Mouse (Mus musculus): ENCODE data around the gene Armc2. TPM values are rescaled to one million over a fixed set of nuclear protein-coding genes. Genes with fewer than 3 reads are reported as not detected.
"Not testable (repeated sequence)": the region's sequence is repeated elsewhere in the genome, so short reads cannot be mapped to it uniquely, and the experiment has no call there.

Armc2 gene
- polyA plus RNA-seq, 1 experiment from 2014 or later = 12.5 TPM

DNA sequence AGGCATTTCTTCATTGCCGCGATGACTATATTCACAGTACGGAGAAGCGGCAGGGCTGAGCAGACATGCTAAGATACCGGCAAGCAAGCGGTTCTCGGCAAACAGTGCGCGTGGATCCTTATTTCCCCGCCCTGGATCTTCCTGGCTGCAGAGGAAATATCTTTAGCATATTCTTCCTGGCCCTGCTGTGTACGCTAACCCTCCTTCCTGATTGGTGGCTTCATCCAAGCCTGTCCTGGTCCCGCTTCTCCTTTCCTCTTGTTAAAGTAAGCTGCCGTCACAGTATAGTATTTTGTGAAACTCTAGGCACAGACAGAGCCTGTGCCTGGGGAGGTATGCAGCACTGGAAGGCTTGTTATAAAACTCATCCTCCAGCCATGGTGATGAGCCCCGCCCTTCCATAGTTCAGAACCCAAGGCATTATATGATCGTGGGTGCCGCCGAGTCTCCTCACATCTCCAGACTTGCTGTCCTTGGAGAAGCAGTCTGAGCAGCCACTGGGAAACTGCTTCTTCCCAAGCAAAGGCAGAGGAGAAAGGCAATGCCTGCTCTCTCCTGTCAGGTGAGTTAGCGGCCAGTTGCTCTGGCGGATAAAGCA, 59.5 kb downstream of the Armc2 start:
- WGBS = 92% methylated on average over 19 of the region's 19 CpGs
- H3K36me3 ChIP-seq = no peaks in the 10 kb centered on the region

DNA sequence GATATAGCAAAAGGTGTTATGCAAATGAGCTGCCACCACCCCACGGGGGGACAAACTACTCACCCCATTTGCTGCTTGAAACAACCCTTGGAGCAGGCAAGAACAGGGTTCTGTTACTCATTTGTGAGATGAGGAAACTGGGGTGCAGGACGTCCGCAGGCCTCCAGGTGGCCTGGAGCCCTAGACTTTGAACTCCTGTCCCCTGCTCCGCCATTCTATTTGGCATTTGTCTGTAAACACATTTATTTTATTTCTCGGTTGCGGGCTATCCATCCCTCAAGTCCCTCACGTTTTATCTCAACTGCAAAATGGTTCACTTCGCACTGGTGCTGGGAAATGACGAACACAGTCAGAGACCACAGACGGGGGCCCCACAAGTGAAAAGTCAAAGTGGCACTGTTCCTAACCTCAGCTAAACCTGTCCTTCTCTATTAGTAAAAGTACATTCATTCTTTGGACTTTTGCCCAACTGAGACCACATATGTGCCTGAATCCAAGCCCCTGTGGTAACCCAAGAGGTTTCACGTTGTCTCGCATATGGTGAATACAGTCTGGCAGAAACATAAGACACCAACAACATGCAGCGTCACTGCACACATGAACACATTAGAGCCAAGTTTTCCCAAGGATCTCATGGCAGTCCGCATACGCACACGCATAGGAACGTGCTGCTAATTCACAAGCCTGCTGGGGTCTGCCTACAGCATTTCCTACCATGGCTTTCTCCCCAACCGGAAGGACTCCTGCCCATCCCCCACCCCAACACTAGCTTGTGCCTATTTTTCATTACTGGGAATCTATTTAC, 60.6 kb downstream of the Armc2 start:
- no peak overlapping the region for H3K4me2 ChIP-seq
- no peaks in the 10 kb centered on the region for H3K36me3 ChIP-seq
- 86% methylated on average over 18 of the region's 18 CpGs for WGBS
- no peak for ATAC-seq (ENCODE audit: low FRiP score, low read depth)
- H3K4me3 ChIP-seq = no peak overlapping the region
- H3K9me3 ChIP-seq = no peaks in the 10 kb centered on the region
- no peak overlapping the region for H3K9ac ChIP-seq
- no peak overlapping the region for H3K27ac ChIP-seq (replicated peaks)
- no peaks in the 10 kb centered on the region for H3K4me1 ChIP-seq (replicated peaks)
- no peaks in the 10 kb centered on the region for H3K27me3 ChIP-seq

More for the DNA sequence above, 59.5 kb downstream of the Armc2 start:
- no peak overlapping the region for H3K9ac ChIP-seq
- no peaks in the 10 kb centered on the region for H3K9me3 ChIP-seq
- H3K27me3 ChIP-seq = no peaks in the 10 kb centered on the region
- no peak overlapping the region for H3K4me2 ChIP-seq
- no peak overlapping the region for H3K4me3 ChIP-seq
- no peaks in the 10 kb centered on the region for H3K4me1 ChIP-seq (replicated peaks)
- H3K27ac ChIP-seq (replicated peaks) = no peak overlapping the region
- no peak for ATAC-seq (ENCODE audit: low FRiP score, low read depth)

DNA sequence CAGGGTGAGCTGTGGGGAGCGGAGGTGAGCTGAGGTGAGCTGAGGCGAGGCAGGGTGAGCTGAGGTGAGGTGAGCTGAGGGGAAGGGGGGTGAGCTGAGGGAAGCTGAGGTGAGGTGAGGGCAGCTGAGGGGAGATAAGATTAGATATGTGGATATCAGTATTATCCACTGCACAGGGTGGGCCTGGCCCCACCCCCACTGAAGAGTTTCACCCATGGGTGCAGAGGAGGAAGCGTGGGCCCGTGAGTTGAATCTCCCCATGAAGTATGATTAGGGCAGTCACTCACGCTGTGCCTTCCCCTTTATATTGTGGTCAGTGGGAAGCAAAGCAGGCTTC, 64.7 kb downstream of the Armc2 start:
- no peak; the same call in 1 of the 2 replicates for ATAC-seq (ENCODE audit: low FRiP score, low read depth)
- Histone ChIP-seq H3K27ac (replicated peaks) (no peak overlapping the region), H3K9me3 (no peaks in the 10 kb centered on the region), H3K4me3 (no peak overlapping the region), H3K9ac (no peak overlapping the region), H3K27me3 (no peaks in the 10 kb centered on the region), H3K4me2 (no peak overlapping the region), H3K36me3 (0 out of 2 replicates have a peak, but pooled peaks cover 3% of the 10 kb centered on the region), H3K4me1 (replicated peaks) (no peaks in the 10 kb centered on the region)
- 95% methylated on average over 5 of the region's 5 CpGs for WGBS

DNA sequence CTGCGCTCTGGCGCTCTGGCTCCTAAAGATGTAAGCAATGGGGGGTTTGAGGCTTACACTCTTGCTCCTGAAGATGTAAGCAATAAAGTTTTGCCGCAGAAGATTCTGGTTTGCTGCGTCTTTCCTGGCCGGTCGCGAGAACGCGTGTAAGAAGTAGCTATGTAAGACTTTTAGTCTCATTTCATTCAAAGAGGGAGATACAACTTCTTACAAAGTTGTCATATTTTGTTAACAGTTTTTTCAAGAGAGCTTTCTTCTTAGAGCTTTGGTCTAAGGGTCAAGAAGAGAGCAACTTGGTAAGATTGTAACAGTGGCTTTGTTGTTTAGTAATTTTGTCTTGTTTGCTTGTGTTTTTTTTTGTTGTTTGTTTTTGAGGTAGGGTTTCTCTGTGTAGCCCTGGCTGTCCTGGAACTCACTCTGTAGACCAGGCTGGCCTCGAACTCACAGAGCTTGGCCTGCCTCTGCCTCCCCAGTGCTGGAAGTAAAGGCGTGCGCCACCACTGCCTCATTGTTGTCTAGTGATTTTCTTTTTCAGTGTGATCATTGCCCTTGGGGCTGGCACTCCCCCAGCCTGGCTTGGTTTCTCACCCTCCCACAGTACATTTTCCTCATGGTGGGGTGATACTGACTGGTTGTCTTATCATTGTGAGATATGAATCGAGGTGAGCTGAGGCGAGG, 65.3 kb downstream of the Armc2 start:
- no peak overlapping the region for H3K4me3 ChIP-seq
- no peak for ATAC-seq (ENCODE audit: low FRiP score, low read depth)
- no peaks in the 10 kb centered on the region for H3K27me3 ChIP-seq
- H3K4me2 ChIP-seq = no peak overlapping the region
- no peak overlapping the region for H3K9ac ChIP-seq
- H3K9me3 ChIP-seq = no peaks in the 10 kb centered on the region
- H3K27ac ChIP-seq (replicated peaks) = no peak overlapping the region
- 0 out of 2 replicates have a peak, but pooled peaks cover 3% of the 10 kb centered on the region for H3K36me3 ChIP-seq
- no peaks in the 10 kb centered on the region for H3K4me1 ChIP-seq (replicated peaks)
- WGBS = 96% methylated on average over 14 of the region's 14 CpGs

DNA sequence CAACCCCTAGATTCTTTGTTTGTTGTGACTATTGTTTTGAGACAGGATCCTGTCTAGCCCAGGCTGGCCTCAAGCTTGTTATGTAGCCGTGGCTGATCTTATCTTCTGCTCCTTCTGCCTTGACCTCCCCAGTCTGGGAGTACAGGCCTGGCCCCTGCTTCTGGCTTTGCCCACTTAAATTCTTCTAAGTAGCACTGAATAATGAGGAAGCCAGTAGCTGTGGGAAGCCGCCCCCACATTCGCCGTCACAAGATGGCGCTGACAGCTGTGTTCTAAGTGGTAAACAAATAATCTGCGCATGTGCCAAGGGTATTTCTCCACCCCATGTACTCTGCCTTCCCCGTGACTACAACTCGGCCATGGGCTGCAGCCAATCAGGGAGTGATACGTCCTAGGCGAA, 65.9 kb downstream of the Armc2 start:
- H3K9me3 ChIP-seq; H3K9ac ChIP-seq; H3K4me1 ChIP-seq (replicated peaks); H3K36me3 ChIP-seq; ATAC-seq (ENCODE audit: low FRiP score, low read depth); H3K27me3 ChIP-seq; H3K27ac ChIP-seq (replicated peaks); H3K4me3 ChIP-seq; H3K4me2 ChIP-seq: not testable (repeated sequence)
- 96% methylated on average over 8 of the region's 10 CpGs for WGBS

DNA sequence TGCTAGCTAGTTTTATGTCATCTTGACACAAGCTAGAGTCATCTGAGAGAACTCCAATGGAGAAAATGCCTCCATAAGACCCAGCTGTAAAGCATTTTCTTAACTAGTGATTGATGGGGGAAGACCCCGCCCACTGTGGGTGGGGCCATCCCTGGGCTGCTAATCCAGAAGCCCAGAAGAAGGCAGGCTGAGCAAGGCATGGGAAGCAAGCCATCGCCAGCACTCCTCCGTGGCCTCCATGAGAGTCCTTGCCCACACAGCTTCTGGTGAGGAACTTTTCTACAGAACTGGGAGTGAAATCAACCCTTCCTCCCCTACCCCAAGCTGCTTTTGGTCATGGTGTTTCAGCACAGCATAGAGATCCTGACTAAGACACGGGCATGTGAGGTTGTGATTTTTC, 79.2 kb downstream of the Armc2 start:
- 75% methylated on average over 4 of the region's 4 CpGs for WGBS
- no peak for ATAC-seq (ENCODE audit: low FRiP score, low read depth)

DNA sequence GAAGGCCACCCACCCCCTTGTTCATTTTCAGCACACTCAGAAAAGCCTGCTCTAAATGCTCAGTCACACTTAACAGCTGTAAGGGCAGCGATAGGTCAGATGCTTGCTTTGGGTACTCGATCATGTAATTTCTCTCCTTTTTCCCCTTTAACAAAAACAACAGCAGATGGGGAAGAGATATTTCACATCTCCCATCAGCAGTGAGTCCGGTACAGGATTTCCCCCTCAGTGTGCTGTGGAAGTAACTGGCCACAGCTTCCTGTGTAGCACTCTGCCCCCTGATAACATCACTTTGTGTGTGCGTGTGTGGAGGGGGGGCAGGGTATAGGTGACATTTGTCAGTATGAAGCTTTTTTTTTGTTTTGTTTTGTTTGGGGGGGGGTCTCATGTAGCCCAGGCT, 81.1 kb downstream of the Armc2 start:
- H3K27me3 ChIP-seq = no peaks in the 10 kb centered on the region
- peaks cover 43% of the 10 kb centered on the region for H3K4me1 ChIP-seq (replicated peaks)
- no peaks in the 10 kb centered on the region for H3K9me3 ChIP-seq
- no peak overlapping the region for H3K27ac ChIP-seq (replicated peaks)
- H3K4me2 ChIP-seq = no peak overlapping the region
- ATAC-seq (ENCODE audit: low FRiP score, low read depth) = no peak
- H3K4me3 ChIP-seq = no peak overlapping the region
- H3K9ac ChIP-seq = no peak overlapping the region
- 51% methylated on average over 4 of the region's 4 CpGs for whole genome bisulfite sequencing
- H3K36me3 ChIP-seq = no peaks in the 10 kb centered on the region

More for the DNA sequence above, 79.2 kb downstream of the Armc2 start:
- H3K27ac ChIP-seq (replicated peaks) = no peak overlapping the region
- H3K4me2 ChIP-seq = no peak overlapping the region
- H3K36me3 ChIP-seq = no peaks in the 10 kb centered on the region
- no peaks in the 10 kb centered on the region for H3K9me3 ChIP-seq
- H3K27me3 ChIP-seq = no peaks in the 10 kb centered on the region
- H3K9ac ChIP-seq = no peak overlapping the region
- H3K4me1 ChIP-seq (replicated peaks) = peaks cover 31% of the 10 kb centered on the region
- H3K4me3 ChIP-seq = no peak overlapping the region

DNA sequence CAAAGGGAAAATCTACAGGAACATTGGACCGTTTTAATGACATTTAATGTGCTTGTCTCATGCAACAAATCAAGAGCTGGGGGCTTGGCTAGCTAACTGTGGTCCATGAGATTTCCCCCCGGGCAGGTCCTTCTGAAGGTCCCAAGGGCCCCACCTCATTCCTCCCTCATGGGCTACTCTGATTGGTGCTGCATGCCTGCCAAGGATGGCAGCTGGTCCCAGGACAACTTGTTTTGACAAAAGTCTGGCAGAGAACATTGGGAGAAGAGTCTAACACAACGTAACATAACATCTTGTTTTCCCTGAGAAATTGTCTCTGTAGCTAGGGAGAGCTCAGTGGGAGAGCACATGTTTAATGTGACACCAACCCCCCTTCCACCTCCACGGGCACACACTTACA, 82.1 kb downstream of the Armc2 start:
- H3K27ac ChIP-seq (replicated peaks) = peak overlapping the region; percentile 87; the same call in 1 of the 2 replicates
- H3K4me2 ChIP-seq = no peak overlapping the region
- H3K27me3 ChIP-seq = no peaks in the 10 kb centered on the region
- no peaks in the 10 kb centered on the region for H3K9me3 ChIP-seq
- H3K9ac ChIP-seq = no peak overlapping the region
- no peaks in the 10 kb centered on the region for H3K36me3 ChIP-seq
- H3K4me3 ChIP-seq = no peak overlapping the region
- peaks cover 50% of the 10 kb centered on the region for H3K4me1 ChIP-seq (replicated peaks)
- 30% methylated on average over 4 of the region's 4 CpGs for WGBS
- ATAC-seq (ENCODE audit: low FRiP score, low read depth) = no peak

DNA sequence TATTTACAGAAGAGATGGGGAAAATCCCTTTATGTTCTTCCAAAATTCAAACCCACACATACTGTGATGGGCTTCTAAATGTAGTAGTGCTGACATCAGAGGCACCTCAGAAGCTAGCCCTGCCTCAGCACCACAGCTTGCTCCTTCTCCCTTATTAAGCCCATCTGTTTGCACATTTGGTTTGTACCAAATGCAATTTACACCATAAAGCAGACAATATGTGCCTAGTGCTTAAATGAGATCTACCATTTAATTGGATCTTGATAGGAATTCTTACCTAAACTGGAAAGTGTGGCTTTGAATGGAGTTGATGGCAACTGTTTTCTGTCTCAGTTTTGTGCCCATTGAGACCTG, 82.8 kb downstream of the Armc2 start:
- ATAC-seq (ENCODE audit: low FRiP score, low read depth) = no peak
- Histone ChIP-seq H3K27me3 (no peaks in the 10 kb centered on the region), H3K4me1 (replicated peaks) (peaks cover 50% of the 10 kb centered on the region), H3K9me3 (no peaks in the 10 kb centered on the region), H3K9ac (no peak overlapping the region), H3K36me3 (no peaks in the 10 kb centered on the region), H3K4me3 (no peak overlapping the region), H3K4me2 (peak overlapping the region; percentile 48), H3K27ac (replicated peaks) (peak overlapping the region; percentile 87)

DNA sequence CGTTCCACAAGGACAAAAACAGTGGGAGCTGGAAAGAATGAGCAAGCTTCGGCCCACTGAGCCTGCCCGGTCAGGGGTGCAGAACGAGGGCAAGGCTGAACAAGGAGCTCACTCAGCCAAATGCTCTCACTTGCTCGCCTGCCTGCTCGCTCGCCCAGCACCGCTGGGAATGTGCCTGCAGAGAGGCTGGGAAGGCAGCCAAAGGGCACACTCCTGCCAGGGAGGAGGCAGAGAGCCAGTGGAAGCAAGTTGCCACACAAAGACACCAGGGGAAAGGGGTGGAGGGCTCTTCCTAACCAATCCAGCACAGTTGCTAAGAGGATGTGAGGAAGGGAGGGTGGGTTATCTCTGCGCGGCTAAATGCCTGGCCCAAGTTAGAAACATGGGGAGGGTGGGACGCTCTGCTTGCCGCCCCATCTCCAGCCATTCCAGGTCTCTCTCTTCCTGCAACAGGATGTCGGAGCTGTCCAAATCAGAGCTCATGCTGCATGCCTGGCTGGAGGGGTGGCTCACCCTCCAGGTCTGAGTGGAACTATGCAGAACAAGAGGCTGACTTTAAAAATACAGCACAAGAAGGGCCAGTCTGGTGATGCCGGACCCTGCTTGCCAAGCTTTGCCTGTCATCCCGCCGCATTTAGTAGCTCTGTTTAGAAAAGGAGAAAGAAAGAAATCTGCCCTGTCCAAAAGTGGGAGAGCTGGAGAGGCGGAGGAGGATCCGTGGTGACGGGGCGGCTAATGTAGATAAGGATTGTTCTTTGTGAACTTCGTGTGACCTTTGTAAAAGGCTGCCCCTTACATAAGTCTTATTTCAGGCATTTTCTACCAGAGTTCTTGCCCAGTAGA, 83.4 kb downstream of the Armc2 start:
- H3K27ac ChIP-seq (replicated peaks) = peak overlapping the region; percentile 87
- H3K4me3 ChIP-seq = 0 out of 2 replicates have a peak overlapping the region, but pooled peaks have one; percentile 15
- H3K9me3 ChIP-seq = no peaks in the 10 kb centered on the region
- peak; percentile 92 for ATAC-seq (ENCODE audit: low FRiP score, low read depth)
- 13% methylated on average over 21 of the region's 21 CpGs for WGBS
- H3K4me1 ChIP-seq (replicated peaks) = peaks cover 50% of the 10 kb centered on the region
- no peaks in the 10 kb centered on the region for H3K27me3 ChIP-seq
- peak overlapping the region; percentile 48 for H3K4me2 ChIP-seq
- H3K36me3 ChIP-seq = no peaks in the 10 kb centered on the region
- H3K9ac ChIP-seq = no peak overlapping the region

DNA sequence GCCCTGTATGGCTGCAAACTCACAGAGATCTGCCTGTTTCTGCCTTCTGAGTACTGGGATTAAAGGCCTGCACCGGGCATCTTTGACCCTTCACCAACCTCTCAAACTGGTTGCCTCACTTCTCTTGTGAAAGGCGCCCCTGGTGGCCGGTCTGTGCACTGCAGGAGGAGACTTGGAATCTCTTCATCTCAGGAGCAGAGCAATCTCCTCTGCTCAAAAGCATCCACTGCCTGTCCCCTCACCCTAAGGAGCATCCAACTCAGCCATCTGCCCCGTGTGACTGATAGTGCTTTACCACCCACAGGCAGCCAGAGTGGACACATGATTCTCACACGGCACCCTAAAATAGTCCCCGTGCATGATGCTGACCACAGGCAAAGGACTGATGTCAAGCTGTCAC, 84.7 kb downstream of the Armc2 start:
- H3K36me3 ChIP-seq = no peaks in the 10 kb centered on the region
- no peak for ATAC-seq (ENCODE audit: low FRiP score, low read depth)
- H3K27me3 ChIP-seq = no peaks in the 10 kb centered on the region
- no peak overlapping the region for H3K4me3 ChIP-seq
- WGBS = 63% methylated on average over 6 of the region's 6 CpGs
- H3K9me3 ChIP-seq = no peaks in the 10 kb centered on the region
- peaks cover 50% of the 10 kb centered on the region for H3K4me1 ChIP-seq (replicated peaks)
- no peak overlapping the region for H3K9ac ChIP-seq
- no peak overlapping the region for H3K4me2 ChIP-seq
- H3K27ac ChIP-seq (replicated peaks) = no peak overlapping the region

DNA sequence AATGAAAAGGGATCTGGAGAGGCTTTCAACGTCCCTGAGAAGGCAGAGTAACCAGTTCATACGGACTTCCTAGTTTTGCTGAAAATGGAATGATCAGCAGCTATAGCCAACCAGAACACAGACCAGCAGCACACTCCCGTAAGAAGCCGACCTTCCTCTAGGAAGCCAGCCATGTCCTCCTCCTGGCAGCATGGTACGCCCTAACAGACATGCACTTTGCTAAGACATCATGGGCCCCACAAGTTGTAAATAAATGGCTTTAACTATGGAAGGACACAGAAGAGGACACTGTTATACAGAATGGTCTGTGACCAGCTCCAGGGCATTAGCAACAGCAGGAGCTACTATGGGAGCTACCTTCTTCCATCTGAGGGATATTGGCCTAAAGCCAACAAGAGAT, 85.3 kb downstream of the Armc2 start:
- Histone ChIP-seq H3K27me3 (no peaks in the 10 kb centered on the region), H3K4me1 (replicated peaks) (peaks cover 50% of the 10 kb centered on the region)

More for the DNA sequence above, 85.3 kb downstream of the Armc2 start:
- ATAC-seq (ENCODE audit: low FRiP score, low read depth) = no peak
- WGBS = 81% methylated on average over 5 of the region's 5 CpGs
- Histone ChIP-seq H3K4me2 (no peak overlapping the region), H3K27ac (replicated peaks) (no peak overlapping the region), H3K36me3 (no peaks in the 10 kb centered on the region), H3K9me3 (no peaks in the 10 kb centered on the region), H3K4me3 (no peak overlapping the region), H3K9ac (no peak overlapping the region)
